Mouse (Mus musculus) heart, adult 11 months (tissue): Measurements from ENCODE around the gene Tent5b.

Experiments
- DNase-seq: peaks from one replicate; pipeline ENCODE4 v3.0.0; 2022

Gene Tent5b

DNA sequence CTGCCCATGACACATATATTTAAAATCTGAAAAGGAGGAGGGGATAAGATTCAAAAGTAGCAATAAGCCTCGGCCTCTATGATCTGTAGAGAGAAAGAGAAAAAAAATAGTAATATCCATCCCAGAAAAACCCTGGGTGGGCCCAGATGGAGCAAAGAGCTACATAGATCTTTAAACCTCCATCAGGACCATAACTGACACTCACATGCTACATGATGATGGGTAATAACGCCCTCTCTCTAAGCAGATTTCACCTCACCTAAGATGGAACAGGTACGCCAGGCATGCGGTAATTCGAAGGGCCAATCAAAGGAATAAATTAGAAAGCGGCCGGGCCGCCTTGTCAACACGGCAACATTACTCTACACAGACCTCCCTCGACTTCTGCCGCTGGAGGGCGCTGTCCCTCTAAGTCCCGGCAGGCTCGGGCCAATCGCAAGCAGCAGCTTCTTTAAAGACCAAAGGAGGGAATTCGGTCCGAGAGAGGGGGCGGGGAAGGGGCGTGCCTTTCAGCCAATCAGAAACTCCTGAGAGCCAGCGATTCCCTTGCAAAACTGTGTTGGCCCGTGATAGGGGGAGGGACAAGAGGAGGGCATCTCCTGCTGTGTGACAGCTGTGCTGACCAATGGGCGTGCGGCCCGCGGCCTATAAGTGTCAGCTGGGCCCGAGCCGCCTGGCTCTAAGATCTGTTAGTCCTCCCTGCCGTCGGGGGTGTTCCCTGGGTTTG, at the start of gene Tent5b:
Tent5b (plus strand) TSS at position 675 of the 727 bp plus-strand sequence.
- DNase-seq = peak; percentile 100

DNA sequence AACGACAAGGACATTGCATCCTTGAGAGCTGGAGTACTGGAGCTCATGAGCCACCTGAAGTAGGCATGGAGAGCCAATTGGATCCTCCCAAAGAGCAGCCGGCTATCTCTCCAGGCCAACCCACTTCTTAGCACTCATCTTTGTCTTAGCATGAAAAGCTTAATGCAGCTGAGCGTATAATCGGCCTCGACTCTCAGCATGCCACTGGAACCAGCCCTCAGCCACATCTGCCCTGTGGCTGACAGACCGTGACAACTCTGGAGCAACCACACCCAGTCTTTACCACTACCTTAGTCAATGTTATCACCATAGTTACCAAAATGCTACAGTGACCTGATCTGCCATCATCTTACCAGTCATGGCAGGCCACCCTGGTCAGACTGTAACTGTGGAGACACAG, 48.4 kb upstream of the Tent5b start:
- DNase-seq = no peak

DNA sequence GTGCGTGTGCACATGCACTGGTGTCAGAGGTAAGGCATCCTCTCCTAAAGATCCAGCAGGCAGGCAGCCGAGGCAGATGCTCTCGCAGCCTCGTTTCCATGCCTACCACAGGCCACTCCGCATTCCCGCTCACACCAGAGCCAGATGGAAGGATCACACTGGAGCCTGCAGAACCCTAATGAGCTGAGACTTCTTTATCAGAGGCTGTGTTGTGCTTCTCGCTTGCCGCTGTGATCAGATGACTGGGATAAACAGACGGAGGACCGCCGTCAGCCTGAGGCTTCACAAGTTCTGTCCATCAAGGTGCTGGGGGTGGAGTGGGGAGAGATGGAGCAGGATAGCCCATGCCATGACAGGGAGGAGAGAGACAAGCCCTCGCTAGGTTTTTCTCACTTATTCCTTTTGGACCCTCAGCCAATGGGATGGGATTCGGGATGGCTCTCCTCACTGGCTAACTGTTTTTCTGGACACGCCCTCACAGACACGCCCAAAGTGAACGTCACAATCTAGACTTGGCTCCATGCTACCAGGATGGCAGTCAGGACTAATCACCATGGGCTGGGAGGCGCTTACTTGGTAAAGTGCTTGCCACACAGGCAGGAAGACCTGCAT, 47.3 kb upstream of the Tent5b start:
- DNase-seq = no peak

DNA sequence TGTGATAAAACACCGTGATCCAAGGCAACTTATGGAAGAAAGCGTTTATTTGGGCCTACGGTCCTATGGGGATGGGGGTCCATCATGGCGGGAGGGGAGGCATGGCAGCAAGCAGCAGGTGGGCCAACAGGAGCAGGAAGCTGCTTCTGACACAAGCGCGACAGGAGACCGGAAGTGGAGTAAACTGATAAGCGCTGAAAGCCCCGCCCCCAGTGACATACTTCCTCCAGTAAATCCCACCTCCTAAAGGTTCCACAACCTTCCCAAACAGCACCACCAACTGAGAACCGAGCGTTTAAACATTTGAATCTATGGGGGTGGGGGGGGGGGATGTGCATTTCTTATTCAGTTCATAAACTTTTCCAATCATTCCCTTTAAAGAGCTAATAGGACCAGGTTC, 44.0 kb upstream of the Tent5b start:
- no peak for DNase-seq

DNA sequence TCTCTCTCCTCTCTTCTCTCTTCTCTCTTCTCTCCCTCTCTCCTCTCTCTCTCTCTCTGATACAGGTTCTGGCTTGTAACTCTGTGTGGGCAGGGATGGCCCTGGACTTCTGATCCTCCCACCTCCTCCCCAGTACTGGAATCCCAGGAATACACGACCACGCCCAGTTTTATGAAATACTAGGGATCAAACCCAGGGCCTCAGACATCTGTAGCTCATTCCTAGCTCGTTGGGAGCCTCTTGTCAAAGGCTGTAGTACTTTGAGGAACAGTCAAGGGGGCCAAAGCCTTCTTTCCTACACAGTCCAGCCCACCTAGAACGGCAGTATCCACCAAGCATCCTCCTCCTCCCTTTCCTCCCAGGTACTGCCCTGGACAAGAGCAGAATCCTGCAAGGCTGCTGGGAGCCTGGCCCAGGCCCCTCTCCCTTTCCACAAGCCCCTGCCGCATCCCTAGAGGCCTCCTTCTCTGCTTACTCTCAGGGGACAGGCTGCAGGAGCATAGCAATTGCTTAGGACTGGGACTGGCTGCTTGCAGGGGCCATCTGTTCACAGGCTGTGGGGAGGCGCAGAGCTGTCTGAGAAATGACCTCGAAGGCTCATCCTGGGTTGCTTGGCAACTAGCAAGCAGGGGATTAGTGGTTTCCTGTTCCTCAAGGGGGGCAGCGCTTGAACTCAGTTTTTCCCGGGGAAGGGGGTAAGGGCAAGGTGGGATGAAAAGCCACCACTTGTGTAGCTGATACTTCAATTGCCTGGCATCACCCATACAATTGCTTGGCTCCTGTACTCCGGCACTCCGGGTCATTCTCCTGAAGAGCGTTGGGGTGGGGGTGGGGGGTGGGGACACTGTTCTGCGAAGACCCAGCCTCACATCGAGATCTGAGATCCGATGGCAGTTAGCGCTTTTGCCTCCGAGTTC, 40.2 kb upstream of the Tent5b start:
- DNase-seq = peak; percentile 95

DNA sequence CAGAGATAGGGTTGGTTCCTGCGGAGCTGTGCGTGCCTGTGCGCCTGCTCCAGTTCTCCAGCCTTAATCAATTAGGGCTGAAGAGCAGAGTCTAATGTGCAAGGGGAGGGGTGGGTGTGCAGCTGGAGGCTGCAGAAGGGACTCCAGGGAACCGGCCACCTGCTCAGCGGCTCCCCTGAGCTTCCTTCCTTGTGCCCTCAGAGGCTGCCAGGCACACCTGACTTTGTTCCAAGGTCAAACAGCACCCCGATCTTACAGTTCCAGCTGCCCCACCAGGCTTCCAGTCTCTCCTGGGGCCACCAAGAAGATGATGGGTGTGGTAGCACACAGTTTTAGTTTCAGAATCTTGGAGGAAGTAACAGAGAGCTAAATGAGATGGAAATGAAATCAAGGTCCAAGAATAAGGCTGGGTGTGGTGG, 39.5 kb upstream of the Tent5b start:
- DNase-seq = peak; percentile 94

DNA sequence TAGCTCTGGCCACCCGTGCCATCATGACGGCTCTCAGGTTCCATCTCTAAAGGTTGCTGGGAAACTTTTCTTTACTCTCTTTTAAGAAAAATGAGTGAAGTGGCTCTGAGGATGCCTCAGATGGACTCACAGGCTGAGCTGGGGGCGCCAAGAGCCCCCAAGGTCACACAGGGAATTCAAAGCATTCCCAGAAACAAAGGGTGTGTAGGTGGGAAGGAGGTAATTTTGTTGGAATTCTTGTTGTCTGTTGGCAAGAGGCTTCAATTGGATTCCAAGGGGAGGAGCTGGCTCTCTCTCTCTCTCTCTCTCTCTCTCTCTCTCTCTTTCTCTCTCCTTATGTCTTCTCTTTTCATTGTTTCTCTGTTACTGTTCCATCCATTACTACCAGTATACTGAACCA, 37.7 kb upstream of the Tent5b start:
- DNase-seq = no peak

DNA sequence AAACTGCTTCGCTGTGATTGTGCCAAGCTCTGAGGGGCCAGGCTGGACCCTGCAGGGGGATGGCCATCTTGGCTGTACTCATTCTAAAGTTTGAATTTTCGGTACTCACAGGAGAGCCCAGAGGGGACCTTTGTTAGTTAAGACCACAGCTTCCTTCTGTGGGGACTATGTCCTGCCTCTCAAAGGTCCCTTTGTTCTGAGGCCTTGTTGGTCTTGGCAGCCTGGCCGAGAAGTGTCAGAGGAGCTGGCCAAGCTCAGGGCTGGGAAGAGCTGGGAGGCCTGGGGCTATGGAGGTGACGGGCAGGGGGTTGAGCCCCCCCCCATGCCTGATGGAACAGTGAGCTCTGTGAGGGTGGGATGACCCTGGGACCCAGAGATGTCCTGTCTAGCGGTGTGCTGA, 36.8 kb upstream of the Tent5b start:
- DNase-seq = no peak

DNA sequence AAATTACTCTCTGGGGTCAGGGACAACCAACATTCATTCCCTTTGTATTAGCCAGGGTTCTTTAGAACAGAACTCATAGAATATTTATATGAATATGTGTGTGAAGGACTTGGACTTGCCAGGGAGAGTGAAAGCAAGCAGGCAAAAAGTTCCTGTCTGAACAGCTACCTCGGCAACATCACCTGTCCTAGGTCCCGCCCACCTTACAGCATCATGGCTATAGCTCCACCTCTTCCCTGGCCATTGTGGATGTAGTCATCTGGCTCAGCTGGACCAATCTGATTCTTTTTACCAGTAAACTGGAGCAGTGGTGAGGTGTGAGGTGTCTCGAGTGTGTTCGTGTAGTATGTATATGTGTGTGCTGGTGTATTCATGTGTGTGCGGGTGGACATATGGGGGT, 34.2 kb upstream of the Tent5b start:
- no peak for DNase-seq

DNA sequence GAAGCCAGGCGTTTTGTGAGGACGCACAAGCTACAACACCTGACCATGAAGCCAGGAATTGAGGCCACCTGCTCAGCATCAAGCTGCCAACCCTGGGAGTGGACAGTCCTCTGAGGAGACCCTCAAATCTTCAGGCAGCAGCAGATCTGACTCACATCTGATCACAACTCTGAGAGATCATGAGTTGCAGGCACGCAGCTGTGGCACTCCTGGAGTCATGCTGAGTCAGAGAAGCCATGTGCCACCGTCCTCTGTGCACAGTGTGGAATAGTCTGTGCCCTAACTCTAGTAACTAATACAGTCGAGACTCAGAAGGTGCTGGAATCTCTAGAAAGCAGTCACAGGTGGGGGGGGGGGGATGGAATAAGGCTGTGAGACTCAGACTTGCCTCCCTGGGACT, 32.6 kb upstream of the Tent5b start:
- no peak for DNase-seq

DNA sequence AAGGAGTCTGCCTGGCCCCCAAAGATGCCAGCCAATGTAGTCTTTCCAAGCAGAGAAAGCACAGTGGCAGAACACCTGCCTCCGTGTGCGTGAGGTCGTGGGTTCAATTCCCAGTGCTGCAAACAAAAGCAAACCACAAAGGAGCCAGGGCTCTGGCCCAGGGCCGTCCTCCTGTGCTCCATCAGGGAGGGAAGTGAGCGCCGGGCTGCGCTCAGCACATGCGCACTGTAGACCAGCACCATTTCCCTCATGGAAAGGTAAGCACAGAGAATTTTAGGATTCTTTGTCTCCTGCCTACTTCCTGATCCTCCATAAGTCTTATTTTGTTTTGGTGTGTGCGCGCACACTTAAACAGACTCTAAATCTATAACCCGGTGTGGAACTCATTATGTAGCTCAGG, 32.0 kb upstream of the Tent5b start:
- DNase-seq = no peak

DNA sequence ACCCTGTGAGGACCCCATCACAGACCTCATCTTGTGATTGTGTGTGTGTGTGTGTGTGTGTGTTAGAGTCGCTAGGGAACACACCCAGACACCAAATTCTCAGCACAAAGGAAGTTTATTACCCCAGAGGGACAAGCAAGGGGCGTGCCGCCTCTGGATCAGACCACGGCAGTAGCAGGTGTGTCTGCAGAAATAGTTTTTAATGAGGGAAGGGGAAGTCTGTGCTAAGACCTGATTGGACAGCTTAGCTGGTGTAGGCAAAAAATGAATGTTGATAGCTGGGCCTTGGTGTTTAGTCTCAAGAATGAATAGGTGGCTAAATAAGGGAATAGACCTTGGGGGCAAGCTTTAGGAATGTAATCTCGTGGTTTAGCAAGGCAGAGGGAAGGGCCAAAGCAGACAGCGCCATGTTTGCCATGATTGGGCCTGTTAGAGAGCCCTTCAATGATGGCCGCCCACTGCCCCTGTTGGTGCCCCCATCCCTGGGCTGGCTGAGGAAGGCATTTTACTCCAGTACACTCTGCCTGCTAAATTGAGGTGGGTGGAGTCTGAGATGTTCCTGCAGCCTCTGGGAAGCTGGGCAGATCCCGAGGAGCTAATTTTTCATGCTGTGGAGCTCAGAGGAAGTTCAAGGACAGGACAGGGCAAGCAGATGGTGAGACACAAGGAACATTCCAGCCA, 31.1 kb upstream of the Tent5b start:
- no peak for DNase-seq

DNA sequence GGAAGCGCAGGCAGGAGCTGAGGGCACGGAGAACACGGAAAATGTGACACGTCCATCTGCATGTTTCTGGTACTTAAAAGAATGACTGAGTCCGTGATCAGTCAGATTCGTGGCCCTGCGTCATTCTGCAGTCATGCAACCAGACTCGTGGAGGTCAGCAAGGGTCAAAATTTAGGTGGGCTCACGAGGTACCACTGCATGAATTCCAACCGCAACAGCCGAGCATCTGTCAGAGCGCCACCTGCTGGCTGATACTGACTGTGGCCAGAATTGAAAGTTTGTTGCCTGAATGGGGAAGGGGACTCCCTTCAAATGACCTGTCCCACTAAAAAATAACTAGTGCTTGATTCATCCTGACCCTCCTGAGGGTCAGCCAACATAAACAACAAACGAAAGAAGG, 30.2 kb upstream of the Tent5b start:
- no peak for DNase-seq

DNA sequence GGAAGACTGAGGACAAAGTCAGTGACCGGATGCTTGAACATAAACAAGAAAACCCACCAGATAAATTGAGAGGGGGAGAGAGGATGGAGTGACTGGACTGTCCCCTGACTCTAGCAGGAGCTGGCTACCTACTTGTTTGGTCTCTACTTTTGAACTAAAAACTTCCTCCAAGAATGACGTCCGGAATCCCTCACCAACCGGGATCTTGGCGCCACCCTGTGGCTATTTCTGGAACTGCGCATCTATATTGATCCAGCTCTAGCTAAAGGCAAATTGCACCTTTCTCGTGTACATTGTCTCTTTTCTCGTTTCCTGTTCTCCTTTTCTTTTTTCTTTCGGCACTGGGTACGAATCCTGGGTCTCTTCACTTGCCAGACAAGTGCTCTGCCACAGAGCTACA, 28.4 kb upstream of the Tent5b start:
- DNase-seq = peak; percentile 95

DNA sequence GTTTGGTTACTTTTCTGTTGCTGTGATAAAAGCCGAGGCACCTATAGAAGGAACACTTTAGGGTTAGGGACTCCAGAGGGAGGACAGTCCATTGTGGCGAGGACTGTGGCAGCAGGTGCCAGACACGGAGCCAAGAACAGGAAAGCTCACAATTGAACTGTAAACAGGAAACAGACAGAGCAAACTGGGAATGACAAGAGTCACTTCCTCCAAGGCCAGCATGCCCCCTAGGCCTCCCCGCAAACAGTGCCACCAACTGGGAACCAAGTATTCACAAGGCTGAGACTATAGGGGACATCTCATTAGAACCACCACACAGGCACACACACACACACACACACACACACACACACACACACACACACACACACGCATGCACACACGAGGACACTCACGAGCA, 27.5 kb upstream of the Tent5b start:
- DNase-seq = no peak

DNA sequence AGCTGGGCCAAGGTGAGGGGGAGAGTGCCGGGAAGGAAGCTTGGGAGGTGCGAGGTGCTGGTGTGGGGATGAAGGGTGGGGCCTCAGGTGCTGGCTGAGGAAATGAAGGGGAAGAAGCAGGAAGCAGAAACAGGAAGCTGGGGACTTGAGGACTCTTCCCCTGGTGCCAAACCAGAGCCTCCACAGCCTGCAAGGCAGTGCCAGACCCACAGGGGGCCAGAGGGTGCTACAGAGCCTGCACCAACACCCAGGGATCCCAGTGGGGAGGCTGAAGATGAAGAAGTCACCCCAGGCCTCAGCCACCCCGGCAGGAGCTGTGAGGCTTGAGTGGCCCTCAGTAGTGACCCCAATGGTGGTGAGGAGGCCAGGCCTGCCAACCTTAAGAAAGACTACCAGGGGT, 21.9 kb upstream of the Tent5b start:
- no peak for DNase-seq

DNA sequence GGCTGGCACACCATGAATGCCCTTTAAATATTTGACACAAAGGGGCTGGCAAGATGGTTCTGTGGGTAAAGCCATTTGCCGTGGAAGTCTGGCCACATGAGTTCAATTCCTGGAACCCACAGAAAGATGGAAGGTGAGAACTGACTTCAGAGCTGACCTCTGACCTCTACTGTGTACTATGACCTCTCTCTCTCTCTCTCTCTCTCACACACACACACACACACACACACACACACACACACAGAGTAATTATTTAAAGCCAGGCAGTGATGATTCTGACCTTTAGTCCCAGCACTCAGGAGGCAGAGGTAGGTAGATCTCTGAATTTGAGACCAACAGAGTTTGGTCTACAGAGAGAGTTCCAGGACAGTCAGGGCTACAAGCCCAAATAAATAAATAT, 19.9 kb upstream of the Tent5b start:
- no peak for DNase-seq

DNA sequence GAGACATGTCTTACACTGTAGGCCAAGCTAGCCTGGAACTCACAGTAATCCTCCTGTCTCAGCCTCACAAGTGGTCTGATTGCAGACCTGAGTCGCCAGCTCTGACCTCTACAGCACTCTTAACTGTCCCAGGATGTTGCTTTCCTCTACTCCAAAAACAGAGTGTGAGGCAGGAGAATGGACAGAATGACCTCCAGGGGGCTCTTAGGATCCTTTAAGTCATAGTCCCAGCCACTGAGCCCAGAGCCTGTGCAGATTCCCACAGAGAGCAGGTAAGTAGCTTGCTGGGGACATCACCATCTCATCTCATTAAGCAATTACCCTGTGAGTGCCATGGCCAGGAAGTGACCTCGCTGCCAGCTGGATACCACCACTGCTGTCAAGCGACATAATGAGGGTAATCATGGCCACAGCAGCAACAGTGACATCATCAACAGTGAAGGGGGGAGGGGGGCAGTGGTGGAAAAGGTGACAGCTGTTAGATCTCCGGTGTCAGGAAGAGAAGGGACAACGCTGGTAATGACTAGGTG, 19.1 kb upstream of the Tent5b start:
- DNase-seq = no peak

DNA sequence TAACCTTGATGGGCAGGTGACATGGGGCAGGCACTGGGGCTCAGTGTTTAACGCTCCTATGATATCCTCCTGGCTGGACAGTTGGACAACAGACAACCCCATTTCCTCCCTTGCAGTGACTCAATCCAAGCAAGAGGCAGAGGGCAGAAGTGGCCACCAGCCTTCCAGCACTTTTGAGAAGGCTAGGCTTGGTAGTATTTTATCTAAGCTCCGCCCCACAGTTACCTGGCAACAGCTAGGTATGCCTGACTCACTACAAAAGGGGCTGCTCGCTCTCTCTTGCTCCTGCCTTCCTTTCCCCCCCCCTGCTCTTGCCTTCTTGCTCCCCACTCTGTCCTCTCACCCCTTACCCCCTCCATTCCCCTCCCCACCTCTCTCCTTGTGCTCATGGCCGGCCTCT, 18.6 kb upstream of the Tent5b start:
- DNase-seq = no peak

DNA sequence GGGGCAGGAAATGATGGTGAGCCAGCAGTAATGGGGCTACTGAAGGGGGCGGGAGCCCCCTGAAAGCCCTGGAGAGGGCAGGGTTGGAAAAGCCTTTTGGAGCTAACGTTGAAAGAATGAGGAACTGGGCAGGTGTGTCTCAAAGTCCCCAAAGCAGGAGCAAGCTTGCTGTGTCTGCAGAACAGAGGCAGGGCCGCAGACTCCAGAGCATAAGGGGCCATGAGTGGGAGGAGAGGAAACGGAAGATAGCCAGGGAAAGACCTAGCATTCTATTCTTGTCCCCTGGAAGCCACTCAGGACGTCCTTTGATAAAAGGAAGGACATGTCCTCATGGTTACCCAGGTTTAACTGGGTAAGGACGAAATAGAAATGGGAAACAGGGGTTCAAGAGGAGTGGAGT, 16.7 kb upstream of the Tent5b start:
- DNase-seq = peak; percentile 97

DNA sequence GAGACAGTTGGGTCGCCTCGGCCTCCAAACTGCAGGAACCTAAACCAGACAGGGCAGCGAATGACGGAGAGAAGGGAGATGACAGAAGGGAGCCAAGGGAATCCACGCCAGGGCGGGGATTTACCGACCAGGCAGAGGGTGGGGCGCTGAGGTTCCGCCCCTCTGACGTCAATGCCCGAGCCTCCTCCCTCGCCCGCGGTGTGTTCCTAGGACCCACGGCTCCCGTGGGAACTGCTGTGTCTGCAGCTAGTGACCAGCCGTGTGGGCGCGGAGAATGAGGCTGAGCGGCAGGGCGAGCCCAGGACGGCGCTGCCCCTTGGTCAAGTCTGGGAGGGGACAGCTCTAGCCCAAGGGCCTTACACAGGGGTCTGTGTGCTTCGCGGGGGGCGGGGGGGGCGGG, 11.9 kb upstream of the Tent5b start:
- peak; percentile 99 for DNase-seq

DNA sequence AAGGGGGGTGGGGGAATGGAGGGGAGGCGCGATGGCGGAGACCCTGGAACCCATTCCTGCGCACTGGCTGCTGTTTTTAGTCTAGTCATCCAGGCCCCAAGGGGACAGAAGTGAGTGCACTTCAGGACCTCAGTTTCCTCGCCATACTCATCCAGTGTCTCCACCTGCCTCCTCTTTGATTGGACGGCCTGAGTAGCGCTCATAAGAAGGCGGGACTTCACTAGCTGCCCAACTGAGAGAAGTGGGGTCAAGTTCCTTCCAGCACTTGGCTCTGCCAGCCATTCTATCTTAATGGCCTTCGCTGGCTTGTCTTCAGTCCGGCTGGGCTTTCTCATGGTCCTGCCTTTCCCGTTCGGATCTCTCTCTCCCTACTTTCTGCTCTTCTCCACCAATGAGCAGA, 10.8 kb upstream of the Tent5b start:
- DNase-seq = peak; percentile 97
